Mouse (Mus musculus) lung, postnatal 4 days (tissue): Measurements from ENCODE around the gene Tanc2.

Experiments used
- DNase-seq, 2 experiments: peaks; one replicate each; pipeline ENCODE4 v3.0.0; 2021

Gene Tanc2

DNA sequence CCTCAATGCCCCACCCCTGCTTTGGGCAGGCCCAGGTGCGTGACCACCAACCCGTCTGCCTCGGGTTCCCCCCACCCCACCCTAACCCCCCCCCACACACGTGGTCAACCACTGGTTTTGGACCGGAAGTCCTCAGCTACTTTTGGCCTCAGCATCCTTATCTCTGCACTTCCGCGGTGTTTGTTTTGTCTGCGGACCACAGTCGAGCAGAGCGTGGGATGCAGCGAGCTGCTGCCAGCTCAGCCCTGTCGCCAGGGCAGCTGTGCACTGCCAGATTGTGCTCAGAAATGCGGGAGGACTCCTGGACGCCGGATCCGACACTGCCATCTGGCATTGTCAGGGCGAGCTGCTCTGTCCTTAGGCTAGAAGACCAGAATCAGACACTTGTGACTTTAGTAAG lies 369.6 kb downstream of the Tanc2 start:
- DNase-seq = peak; percentile 50 to 80

DNA sequence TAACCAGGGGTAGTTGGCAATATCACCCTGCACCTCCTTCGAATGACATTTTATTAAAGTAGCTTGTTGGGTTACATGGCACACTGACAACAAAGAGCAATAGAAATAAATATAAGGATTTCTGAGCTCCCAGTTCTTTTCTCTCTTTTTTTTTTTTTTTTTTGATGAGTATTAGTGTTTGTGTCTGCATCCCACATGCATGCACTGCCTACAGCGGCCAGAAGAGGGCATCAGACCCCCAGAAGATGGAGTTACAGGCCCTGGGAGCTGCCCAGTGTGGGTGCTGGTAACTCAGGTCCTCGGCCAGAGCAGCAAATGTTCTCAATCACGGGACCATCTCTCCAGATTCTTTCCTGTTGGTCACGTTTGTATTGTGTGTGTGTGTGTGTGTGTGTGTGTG lies 374.9 kb downstream of the Tanc2 start:
- no peak for DNase-seq

DNA sequence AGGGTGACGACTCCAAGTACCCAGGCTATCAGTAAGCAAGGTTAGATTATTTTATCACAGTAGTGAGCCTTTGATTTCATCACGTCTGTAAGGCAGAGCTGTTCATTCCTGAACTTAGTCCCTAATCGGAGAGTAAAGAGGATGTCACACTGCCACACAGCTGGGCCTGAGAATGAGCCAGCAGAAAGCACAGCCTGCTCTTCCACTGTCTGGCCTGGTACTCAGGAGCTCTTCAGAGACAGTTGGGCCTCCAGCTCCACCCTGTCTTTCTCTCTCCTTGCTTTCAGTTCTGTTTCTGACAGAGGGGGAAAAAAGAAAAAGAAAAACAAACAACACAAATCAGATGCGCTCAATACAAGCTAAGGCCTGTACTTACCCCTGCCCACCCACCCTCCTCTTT lies 376.5 kb downstream of the Tanc2 start:
- DNase-seq = no peak

DNA sequence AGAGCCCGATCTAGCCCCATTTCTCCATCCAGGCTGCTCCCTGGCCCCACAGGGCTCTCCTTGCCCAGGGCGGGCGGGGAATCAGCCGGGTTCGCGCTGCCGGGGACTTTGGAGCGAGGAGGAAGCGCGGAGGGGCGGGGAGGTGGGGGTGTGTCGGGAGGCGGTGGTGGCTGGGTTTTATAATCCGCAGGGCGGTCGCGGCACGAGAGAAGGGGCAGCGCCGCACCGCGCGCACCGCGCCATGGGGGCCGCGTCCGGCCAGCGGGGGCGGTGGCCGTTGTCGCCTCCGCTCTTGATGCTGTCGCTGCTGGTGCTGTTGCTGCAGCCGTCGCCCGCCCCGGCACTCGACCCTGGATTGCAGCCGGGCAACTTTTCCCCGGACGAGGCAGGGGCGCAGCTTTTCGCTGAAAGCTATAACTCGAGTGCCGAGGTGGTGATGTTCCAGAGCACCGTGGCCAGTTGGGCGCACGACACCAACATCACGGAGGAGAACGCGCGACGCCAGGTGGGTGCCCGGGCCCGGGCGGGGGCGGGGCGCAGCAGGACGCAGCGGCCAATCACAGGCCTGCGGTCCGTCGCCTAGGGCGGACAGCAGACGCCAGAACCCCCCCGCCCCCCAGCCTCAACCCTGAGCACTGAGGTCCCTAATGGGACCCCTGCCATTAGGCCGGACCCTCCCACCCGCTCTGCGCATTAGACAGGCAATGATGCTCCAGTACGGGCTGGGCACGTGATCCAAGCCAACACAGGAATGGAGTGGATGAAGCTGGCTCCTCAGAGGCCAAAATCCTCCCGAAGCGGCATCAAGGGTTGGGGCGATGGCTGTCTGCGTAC lies 378.2 kb downstream of the Tanc2 start, which contains the start of gene Ace:
Ace (plus strand) TSS at position 205 of the 834 bp plus-strand sequence.
- peak; percentile 65 to 70 for DNase-seq

DNA sequence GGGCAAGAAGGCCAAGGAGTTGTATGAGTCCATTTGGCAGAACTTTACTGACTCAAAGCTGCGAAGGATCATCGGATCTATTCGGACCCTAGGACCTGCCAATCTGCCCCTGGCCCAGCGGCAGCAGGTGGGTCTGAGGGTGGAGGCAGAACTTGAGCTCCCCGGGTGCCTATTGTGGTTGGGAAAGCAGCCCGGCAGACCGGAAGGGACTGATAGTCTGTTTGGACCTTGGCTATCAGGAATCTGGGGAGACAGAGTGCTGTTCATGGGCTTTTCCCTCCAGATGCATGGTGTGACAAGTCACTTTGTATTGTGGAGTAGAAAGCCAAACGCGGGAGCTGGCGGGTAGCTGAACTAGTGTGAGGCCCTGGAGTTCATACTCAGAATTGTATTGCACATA lies 379.2 kb downstream of the Tanc2 start:
- peak in 1 of 2 experiments; percentile 31 for DNase-seq

DNA sequence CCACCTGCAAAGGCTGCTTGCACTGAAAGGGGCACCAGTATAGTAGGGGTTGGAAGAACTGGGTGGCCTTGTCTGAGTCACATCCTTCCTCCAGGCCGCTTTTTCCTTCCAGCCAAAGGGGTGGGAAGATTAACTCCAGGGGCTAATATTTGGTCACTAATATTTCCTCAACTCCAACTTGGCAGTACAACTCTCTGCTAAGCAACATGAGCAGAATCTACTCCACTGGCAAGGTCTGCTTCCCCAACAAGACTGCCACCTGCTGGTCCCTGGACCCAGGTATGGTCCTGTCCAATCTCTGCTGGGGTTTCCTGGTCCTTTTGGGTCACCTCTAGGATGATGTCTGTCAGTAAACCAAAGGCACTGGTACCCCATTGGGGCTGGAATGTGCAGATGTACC lies 379.7 kb downstream of the Tanc2 start:
- peak; percentile 69 to 77 for DNase-seq

DNA sequence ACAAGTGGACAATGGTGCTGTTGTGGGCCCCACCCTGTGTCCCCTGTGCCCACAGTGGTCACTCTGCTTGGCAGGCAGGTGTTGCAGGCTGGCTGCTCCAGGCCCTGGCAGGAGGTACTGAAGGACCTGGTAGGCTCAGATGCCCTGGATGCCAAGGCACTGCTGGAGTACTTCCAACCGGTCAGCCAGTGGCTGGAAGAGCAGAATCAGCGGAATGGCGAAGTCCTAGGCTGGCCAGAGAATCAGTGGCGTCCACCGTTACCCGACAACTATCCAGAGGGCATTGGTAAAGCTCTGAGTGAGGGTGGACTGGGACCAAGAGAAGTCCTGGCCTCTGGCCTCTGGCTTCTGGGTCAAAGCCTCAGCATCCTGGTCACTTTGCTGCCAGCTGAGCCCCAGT lies 384.8 kb downstream of the Tanc2 start:
- no peak for DNase-seq

DNA sequence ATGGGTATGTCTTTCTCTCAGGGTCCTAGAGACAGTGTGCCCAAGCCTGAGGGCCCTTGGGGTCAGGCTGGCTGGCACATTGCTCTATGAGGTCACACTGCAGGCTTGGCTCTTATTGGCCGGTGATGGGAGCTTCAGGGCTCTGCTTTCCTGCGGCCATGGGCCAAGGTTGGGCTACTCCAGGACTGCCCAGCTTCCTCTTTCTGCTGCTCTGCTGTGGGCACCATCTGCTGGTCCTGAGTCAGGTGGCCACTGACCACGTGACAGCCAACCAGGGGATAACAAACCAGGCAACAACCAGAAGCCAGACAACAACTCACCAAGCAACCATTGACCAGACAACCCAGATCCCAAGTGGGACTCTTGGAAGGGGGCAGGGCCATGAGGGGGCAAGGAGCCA lies 385.3 kb downstream of the Tanc2 start:
- no peak for DNase-seq

DNA sequence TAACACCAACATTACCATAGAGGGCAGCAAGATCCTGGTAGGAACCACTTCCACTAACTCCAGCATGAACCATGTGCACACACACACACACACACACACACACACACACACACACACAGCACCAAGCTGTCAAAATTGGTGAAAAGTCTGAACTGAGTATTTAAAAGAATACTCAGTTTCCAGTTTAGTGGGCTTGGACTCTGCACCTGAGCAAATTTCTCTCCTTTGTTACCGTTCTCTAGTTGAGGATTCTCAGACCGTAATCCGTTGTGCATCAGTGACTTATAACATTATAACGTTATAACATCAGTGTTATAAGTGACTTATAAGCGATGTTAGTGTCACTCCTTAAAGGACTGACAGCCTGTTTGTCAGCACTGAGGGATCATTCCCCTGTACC lies 385.9 kb downstream of the Tanc2 start:
- DNase-seq = no peak

DNA sequence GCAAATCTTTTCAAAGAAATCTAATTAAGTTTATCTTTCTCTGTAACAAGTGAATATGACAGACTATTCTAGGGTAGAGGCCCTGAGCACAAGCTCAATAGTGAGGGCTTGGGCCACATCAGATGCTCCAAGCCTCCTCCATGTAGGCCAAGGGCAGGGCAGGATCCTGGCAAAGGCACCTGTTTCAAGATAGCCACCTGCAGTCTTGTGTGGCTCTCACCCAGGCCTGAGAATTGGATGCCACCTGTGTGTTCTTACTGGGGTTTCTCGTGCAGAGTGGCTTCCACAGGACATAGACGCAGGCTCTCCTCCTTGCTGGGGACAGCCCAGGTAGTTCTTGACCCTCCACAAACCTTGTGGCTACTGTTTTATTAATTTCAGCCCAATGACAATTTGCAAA lies 388.4 kb downstream of the Tanc2 start:
- no peak for DNase-seq

DNA sequence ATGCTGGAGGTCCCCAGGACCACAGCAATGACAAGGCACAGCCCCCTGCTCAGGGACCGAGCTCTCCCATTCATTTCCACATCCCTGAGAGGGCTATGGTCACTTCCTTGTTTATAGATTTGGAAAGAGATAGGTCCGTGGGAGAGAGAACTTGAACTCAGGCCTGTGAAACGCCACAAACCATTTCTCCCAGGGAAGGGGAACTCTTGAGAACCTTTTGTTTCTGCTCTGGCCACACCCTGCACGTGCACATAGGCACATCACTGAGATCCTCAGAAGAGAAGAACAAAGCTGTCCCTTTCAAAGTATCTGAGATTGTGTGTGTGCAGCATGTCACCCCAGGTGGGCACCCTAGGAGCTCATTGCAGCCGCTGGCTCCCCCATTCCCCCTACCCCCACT lies 388.8 kb downstream of the Tanc2 start:
- no peak for DNase-seq
